Mouse (Mus musculus) liver, embryonic 14.5 days (tissue): Measurements from ENCODE around the gene H2-M2. TPM values are rescaled to one million over a fixed set of nuclear protein-coding genes. Genes with fewer than 3 reads are reported as not detected.
"Not testable (repeated sequence)": the region's sequence is repeated elsewhere in the genome, so short reads cannot be mapped to it uniquely, and the experiment has no call there.

Source experiments
- ATAC-seq: fragments of 200-750 bp; cut with Nextera tagmentation; 2 replicates; pipeline ENCODE4 v1.8.0; 2017; ENCODE audit warnings: moderate number of reproducible peaks, mild to moderate bottlenecking, moderate library complexity; ENCODE audit not compliant: insufficient read depth
- DNase-seq, 3 experiments: peaks; one replicate each; pipeline ENCODE4 v3.0.0-alpha.2; 2012 to 2013; ENCODE audit warnings: low read depth in 3 of 3, low spot score in 3 of 3
- H3K27ac ChIP-seq: fragments of 300-500 bp; sonication (generic); 2 replicates; pipeline ENCODE4 v1.5.1; 2014; ENCODE audit warnings: moderate library complexity, mild to moderate bottlenecking, control low read depth, inconsistent platforms
- H3K27me3 ChIP-seq: fragments of 300-500 bp; sonication (generic); 2 replicates; pipeline ENCODE4 v1.6.1; 2014; ENCODE audit warnings: mild to moderate bottlenecking, low read length, moderate library complexity; ENCODE audit not compliant: control insufficient read depth, insufficient read depth
- H3K36me3 ChIP-seq: fragments of 300-500 bp; sonication (generic); replicated peaks from 2 replicates; pipeline ENCODE4 v1.6.1; 2014; ENCODE audit warnings: low read depth; ENCODE audit not compliant: control insufficient read depth, insufficient read depth
- H3K4me1 ChIP-seq, 2 experiments: fragments of 200-500 bp in 1 of 2; fragments of 300-500 bp in 1 of 2; sonication (generic) in 1 of 2; replicated peaks; 2 replicates each; pipeline ENCODE4 v1.6.1; 2012 to 2014; ENCODE audit warnings: antibody characterized with exemption in 1 of 2, inconsistent platforms in 1 of 2, low read length in 1 of 2; ENCODE audit not compliant: control insufficient read depth in 2 of 2, insufficient read depth in 2 of 2
- H3K4me2 ChIP-seq: fragments of 300-500 bp; sonication (generic); 2 replicates; pipeline ENCODE4 v1.6.1; 2014; ENCODE audit warnings: low read depth, mild to moderate bottlenecking, control low read depth, moderate library complexity
- H3K4me3 ChIP-seq, 2 experiments: fragments of 200-500 bp in 1 of 2; fragments of 300-500 bp in 1 of 2; sonication (generic) in 1 of 2; 2 replicates each; pipeline ENCODE4 v1.5.1; 2012 to 2014; ENCODE audit warnings: low read depth in 2 of 2, low read length in 2 of 2, mild to moderate bottlenecking in 2 of 2, control low read depth in 1 of 2, inconsistent platforms in 1 of 2, moderate library complexity in 1 of 2; ENCODE audit not compliant: insufficient read depth in 1 of 2
- H3K9ac ChIP-seq: fragments of 300-500 bp; sonication (generic); replicated peaks from 2 replicates; pipeline ENCODE4 v1.6.1; 2014; ENCODE audit warnings: mild to moderate bottlenecking, control low read depth, moderate library complexity
- H3K9me3 ChIP-seq: fragments of 300-500 bp; sonication (generic); 2 replicates; pipeline ENCODE4 v1.6.1; 2016; ENCODE audit warnings: low read length, mixed read lengths; ENCODE audit not compliant: control insufficient read depth
- CTCF ChIP-seq: IDR thresholded peaks from 2 replicates; pipeline ENCODE4 v1.5.1; 2016; ENCODE audit warnings: antibody characterized with exemption, low read depth, control low read depth
- EP300 ChIP-seq: IDR thresholded peaks from 2 replicates; pipeline ENCODE4 v1.6.1; 2016; ENCODE audit warnings: antibody characterized with exemption, low read depth
- WGBS: fragments of 180-500 bp; shearing (Covaris S2); extraction: QIAGEN DNeasy Blood & Tissue Kit; methylation state at CpG from one replicate; pipeline ENCODE4 v1.1.7; 2014; ENCODE audit not compliant: insufficient replicate concordance; 5-methylcytosine and 5-hydroxymethylcytosine counted together
- polyA plus RNA-seq, 2 experiments: library from polyadenylated mRNA; depleted of rRNA in 1 of 2; stranded (reverse) in 1 of 2; unstranded in 1 of 2; fragments of >200 nt; fragmentation: Nextera tagmentation in 1 of 2; extraction: Ambion mirVana in 1 of 2; gene quantifications; 2 replicates each; pipeline versions ENCODE4 v1.2.1 to v1.2.3; 2012 to 2014

The H2-M2 gene
- polyA plus RNA-seq (2012; rRNA removed), result not detected in 2 replicates
- polyA plus RNA-seq (2014; fragmentation: Nextera tagmentation; extraction: Ambion mirVana), result not detected in 2 replicates

DNA sequence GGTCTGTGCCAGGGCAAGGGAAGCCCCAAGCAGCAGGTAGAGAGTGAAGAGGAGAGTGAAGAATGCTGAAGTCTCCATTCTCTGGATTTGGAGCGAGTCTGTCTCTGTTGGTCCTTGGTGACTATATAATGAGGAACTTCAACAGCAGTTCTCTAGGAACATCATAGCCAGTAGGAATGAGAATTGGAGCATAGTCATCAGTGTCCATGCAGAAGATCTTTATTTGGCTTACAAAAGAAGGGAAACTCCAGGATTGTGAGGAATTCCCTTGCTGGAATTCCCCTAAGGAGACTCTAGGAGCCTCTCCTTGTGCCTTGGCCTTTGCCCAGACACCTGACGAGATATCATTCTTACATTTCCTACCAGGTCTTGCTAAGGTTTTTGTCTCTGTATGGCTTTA, at the start of gene H2-M2:
Gene H2-M2 (minus strand): TSS at position 101 of the 400 bp plus-strand sequence.
- Histone ChIP-seq H3K27ac (no peak within 1 kb of the TSS), H3K4me2 (no peak within 1 kb of the TSS), H3K36me3 (no peaks in the 10 kb centered on the region), H3K27me3 (no peaks in the 10 kb centered on the region), H3K4me3 (no peak within 1 kb of the TSS), H3K9me3 (no peaks in the 10 kb centered on the region), H3K4me1 (no peaks in the 10 kb centered on the region), H3K9ac (no peak within 1 kb of the TSS)
- DNase-seq, result no peak
- WGBS, result 52% methylated on average over 2 of the region's 2 CpGs
- ATAC-seq, result no peak
- TF ChIP-seq CTCF (no peak), EP300 (no peak)

- not testable (repeated sequence) for H3K9me3 ChIP-seq, H3K4me3 ChIP-seq, H3K27ac ChIP-seq, ATAC-seq, H3K4me2 ChIP-seq, H3K9ac ChIP-seq, H3K4me1 ChIP-seq, H3K36me3 ChIP-seq, DNase-seq, H3K27me3 ChIP-seq
- 17% methylated on average over 1 of the region's 1 CpGs for WGBS
These were observed 42.1 kb upstream of the H2-M2 start for GRCm38 (mm10) chr17:37525427-37525826.

DNA sequence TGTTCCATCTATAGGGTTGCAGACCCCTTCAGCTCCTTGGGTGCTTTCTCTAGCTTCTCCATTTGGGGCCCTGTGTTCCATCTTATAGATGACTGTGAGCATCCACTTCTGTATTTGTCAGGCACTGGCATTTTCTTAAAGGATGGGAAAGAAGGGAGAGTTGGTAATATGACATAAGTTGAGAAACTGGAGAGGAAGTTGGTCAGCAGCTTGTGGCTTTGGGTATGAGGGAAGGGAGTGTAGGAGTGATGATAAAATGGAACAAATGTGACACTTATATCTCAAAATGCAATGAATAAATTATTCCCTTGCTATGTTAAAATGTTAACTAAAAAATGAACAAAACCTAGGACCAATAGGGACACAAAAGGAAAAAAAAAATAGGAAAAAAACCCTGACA, 41.3 kb upstream of the H2-M2 start:
- not testable (repeated sequence) for ATAC-seq, H3K9ac ChIP-seq, DNase-seq, H3K27ac ChIP-seq, H3K4me3 ChIP-seq, H3K4me2 ChIP-seq, H3K36me3 ChIP-seq, H3K9me3 ChIP-seq, H3K27me3 ChIP-seq, H3K4me1 ChIP-seq

DNA sequence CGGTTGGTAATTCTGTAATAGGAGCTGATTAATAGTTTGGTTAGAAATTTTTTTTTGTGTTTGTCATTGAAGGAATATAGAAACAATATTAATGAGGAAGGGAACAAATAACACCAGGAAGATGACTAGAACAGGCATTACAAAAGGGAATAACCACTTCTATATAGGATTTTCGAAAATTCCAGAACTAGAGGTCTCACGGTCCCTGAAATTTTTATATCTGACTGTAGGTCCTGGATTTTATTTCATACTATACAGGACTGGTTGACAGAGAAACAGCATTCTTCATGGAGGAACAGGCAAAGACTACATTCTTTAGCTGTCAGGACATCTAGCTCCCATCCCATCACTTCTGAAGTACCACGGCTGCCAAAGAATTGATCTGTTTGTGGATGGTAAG, 24.4 kb upstream of the H2-M2 start, which contains the start of gene Olfr111:
Gene Olfr111 (plus strand): TSS at position 301 of the 400 bp plus-strand sequence.
- Histone ChIP-seq H3K4me1 (no peaks in the 10 kb centered on the region), H3K9ac (no peak within 1 kb of the TSS), H3K9me3 (no peaks in the 10 kb centered on the region; the same call in 1 of the 2 replicates), H3K36me3 (no peaks in the 10 kb centered on the region), H3K27me3 (no peaks in the 10 kb centered on the region), H3K4me3 (no peak within 1 kb of the TSS), H3K4me2 (no peak within 1 kb of the TSS), H3K27ac (no peak within 1 kb of the TSS)
- TF ChIP-seq CTCF (no peak), EP300 (no peak)
- DNase-seq, result no peak
- ATAC-seq, result no peak
- 63% methylated on average over 4 of the region's 4 CpGs for WGBS

DNA sequence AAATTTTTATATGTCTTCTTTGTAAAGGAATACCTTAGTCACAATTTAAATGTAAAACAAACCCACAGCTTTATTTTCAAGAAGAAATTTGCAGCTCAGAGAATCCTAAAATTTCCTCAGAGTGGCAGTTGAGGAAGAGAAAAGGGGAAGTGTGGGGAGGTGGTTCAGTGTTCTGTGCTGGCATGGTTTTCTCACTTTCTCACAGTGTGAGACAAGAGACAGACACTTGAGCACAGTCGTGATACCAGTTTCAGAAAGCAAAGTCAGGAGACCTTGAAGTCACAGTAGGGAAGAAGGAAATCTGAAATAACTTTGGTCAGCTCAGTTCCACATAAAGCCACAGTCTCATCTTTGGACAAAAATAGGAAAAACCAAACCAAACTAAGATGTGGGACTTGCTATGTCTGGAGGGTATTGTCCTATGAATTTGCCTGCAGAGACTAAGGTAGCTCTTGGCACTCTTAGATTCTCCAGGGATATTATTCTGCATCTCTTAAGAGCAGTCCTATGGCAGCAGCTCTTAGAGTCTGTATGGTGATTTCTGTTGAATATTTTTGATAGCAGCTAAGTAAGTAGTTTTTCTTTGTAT, 8.7 kb upstream of the H2-M2 start, which contains the start of gene Olfr110:
Gene Olfr110 (plus strand): TSS at position 539 of the 589 bp plus-strand sequence.
- DNase-seq (no peak), ATAC-seq (no peak)
- no peak within 1 kb of the TSS for H3K9ac ChIP-seq
- H3K27ac ChIP-seq, result no peak within 1 kb of the TSS
- no peak for TF ChIP-seq CTCF
- TF ChIP-seq EP300, result no peak
- no peaks in the 10 kb centered on the region for H3K27me3 ChIP-seq
- no peaks in the 10 kb centered on the region for H3K4me1 ChIP-seq
- WGBS, result 4% methylated on average over 1 of the region's 1 CpGs
- no peaks in the 10 kb centered on the region for H3K36me3 ChIP-seq
- no peak within 1 kb of the TSS for H3K4me3 ChIP-seq
- H3K4me2 ChIP-seq, result no peak within 1 kb of the TSS
- H3K9me3 ChIP-seq, result no peaks in the 10 kb centered on the region
